Mouse (Mus musculus): ENCODE data around the gene Vav1. TPM values are rescaled to one million over a fixed set of nuclear protein-coding genes. Genes with fewer than 3 reads are reported as not detected.

Gene Vav1
- polyA plus RNA-seq, 1 experiment from 2014 or later = 13.8 TPM

Other genes starting within 250 kb of the Vav1 start
- 20.9 and 21.4 TPM in 2 replicates for gene Khsrp, start 247.6 kb upstream of the Vav1 start, polyA plus RNA-seq (2015; fragmentation: Nextera tagmentation; extraction: Ambion mirVana)
- gene Slc25a41, start 237.4 kb upstream of the Vav1 start, polyA plus RNA-seq (2015; fragmentation: Nextera tagmentation; extraction: Ambion mirVana) = not detected in 2 replicates
- gene Crb3, start 220.0 kb upstream of the Vav1 start, polyA plus RNA-seq (2015; fragmentation: Nextera tagmentation; extraction: Ambion mirVana) = 11.1 and 11.2 TPM in 2 replicates
- 4.9 and 7.0 TPM in 2 replicates for gene Slc25a23, start 219.2 kb upstream of the Vav1 start, polyA plus RNA-seq (2015; fragmentation: Nextera tagmentation; extraction: Ambion mirVana)
- 2.6 and 4.2 TPM in 2 replicates for gene Dennd1c, start 200.6 kb upstream of the Vav1 start, polyA plus RNA-seq (2015; fragmentation: Nextera tagmentation; extraction: Ambion mirVana)
- 0.29 and 0.31 TPM in 2 replicates for gene Tubb4a, start 191.3 kb upstream of the Vav1 start, polyA plus RNA-seq (2015; fragmentation: Nextera tagmentation; extraction: Ambion mirVana)
- 0.71 and 0.76 TPM in 2 replicates for gene Tnfsf9, start 173.8 kb upstream of the Vav1 start, polyA plus RNA-seq (2015; fragmentation: Nextera tagmentation; extraction: Ambion mirVana)
- gene Cd70, start 129.3 kb upstream of the Vav1 start, polyA plus RNA-seq (2015; fragmentation: Nextera tagmentation; extraction: Ambion mirVana) = not detected in 2 replicates
- gene Tnfsf14, start 84.9 kb upstream of the Vav1 start, polyA plus RNA-seq (2015; fragmentation: Nextera tagmentation; extraction: Ambion mirVana) = 1.3 and 1.4 TPM in 2 replicates
- gene C3, start 51.0 kb upstream of the Vav1 start, polyA plus RNA-seq (2015; fragmentation: Nextera tagmentation; extraction: Ambion mirVana) = 369 and 468 TPM in 2 replicates
- 11.9 and 12.0 TPM in 2 replicates for gene Gpr108, start 30.7 kb upstream of the Vav1 start, polyA plus RNA-seq (2015; fragmentation: Nextera tagmentation; extraction: Ambion mirVana)
- gene Trip10, start 29.6 kb upstream of the Vav1 start, polyA plus RNA-seq (2015; fragmentation: Nextera tagmentation; extraction: Ambion mirVana) = 8.1 and 9.8 TPM in 2 replicates
- gene Adgre1, start 79.6 kb downstream of the Vav1 start, polyA plus RNA-seq (2015; fragmentation: Nextera tagmentation; extraction: Ambion mirVana) = 25.1 and 25.8 TPM in 2 replicates

Data from liver, embryonic 15.5 days (tissue).